Mouse (Mus musculus) heart, embryonic 11.5 days (tissue): ENCODE measurements at regions not wholly inside any gene's neighbourhood (a gene's known extent, or its start where the extent isn't known, plus 50 kb on each side); places are given as distances from the start of the nearest gene placed in this dataset.

Experiments used
- ATAC-seq: fragments of 200-750 bp; cut with Nextera tagmentation; replicated peaks from 2 replicates; pipeline ENCODE4 v1.8.0; 2017; ENCODE audit warnings: moderate library complexity; ENCODE audit not compliant: insufficient number of reproducible peaks, low FRiP score, low TSS enrichment
- H3K27ac ChIP-seq: fragments of 300-500 bp; sonication (generic); 2 replicates; pipeline ENCODE4 v1.5.1; 2014; ENCODE audit warnings: mild to moderate bottlenecking, low read depth, low read length
- H3K27me3 ChIP-seq: fragments of 300-500 bp; sonication (generic); 2 replicates; pipeline ENCODE4 v1.6.1; 2014; ENCODE audit warnings: mild to moderate bottlenecking, low read length, mixed read lengths; ENCODE audit not compliant: control insufficient read depth, insufficient read depth
- H3K36me3 ChIP-seq: fragments of 300-500 bp; sonication (generic); 2 replicates; pipeline ENCODE4 v1.6.1; 2014; ENCODE audit warnings: mild to moderate bottlenecking, low read length, moderate library complexity, mixed read lengths; ENCODE audit not compliant: control insufficient read depth, insufficient read depth
- H3K4me1 ChIP-seq: fragments of 300-500 bp; sonication (generic); 2 replicates; pipeline ENCODE4 v1.6.1; 2014; ENCODE audit warnings: low read length; ENCODE audit not compliant: control insufficient read depth, insufficient read depth
- H3K4me2 ChIP-seq: fragments of 300-500 bp; sonication (generic); 2 replicates; pipeline ENCODE4 v1.6.1; 2014; ENCODE audit warnings: mild to moderate bottlenecking, moderate library complexity
- H3K4me3 ChIP-seq: fragments of 300-500 bp; sonication (generic); 2 replicates; pipeline ENCODE4 v1.5.1; 2014; ENCODE audit warnings: low read depth, low read length
- H3K9ac ChIP-seq: fragments of 300-500 bp; sonication (generic); 2 replicates; pipeline ENCODE4 v1.6.1; 2014; ENCODE audit warnings: mild to moderate bottlenecking, low read depth, low read length, moderate library complexity
- H3K9me3 ChIP-seq: fragments of 300-500 bp; sonication (generic); replicated peaks from 2 replicates; pipeline ENCODE4 v1.6.1; 2016; ENCODE audit warnings: low read length; ENCODE audit not compliant: control insufficient read depth
- WGBS: fragments of 180-500 bp; shearing (Covaris S2); extraction: QIAGEN DNeasy Blood & Tissue Kit; methylation state at CpG from one replicate; pipeline ENCODE4 v1.1.7; 2014; ENCODE audit not compliant: insufficient replicate concordance; 5-methylcytosine and 5-hydroxymethylcytosine counted together

DNA sequence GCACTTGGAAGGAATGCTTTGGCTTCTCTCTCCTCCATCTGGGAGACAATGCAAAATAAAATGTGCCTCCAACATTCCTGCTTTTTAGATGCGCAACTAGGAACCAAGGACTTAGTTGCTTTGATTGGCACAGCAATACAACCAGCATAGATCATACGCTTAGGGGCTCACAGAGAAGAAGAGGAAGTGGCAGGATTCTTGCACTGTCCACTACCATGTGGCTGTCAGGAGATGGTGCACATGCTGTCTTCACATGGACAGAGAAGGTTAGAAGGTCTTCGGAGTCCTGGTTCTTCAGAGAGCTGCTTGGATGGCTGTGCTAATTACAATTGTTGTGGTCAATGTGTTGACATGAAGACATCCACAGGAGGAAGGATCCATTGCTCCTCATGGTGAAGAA is 88.3 kb upstream of the Samsn1 start:
- WGBS, result 90% methylated on average over 3 of the region's 3 CpGs
- H3K4me1 ChIP-seq, result no peaks in the 10 kb centered on the region
- H3K36me3 ChIP-seq, result no peaks in the 10 kb centered on the region
- ATAC-seq, result no peak
- no peak overlapping the region for H3K9ac ChIP-seq
- no peaks in the 10 kb centered on the region for H3K27me3 ChIP-seq
- no peak overlapping the region for H3K4me2 ChIP-seq
- no peak overlapping the region for H3K27ac ChIP-seq
- H3K9me3 ChIP-seq, result no peaks in the 10 kb centered on the region
- no peak overlapping the region for H3K4me3 ChIP-seq

GRCm38 (mm10) chr16:76108464-76108863 is 86.4 kb upstream of the Samsn1 start:
- Histone ChIP-seq H3K4me3 (no peak overlapping the region), H3K4me2 (no peak overlapping the region), H3K9ac (no peak overlapping the region), H3K9me3 (no peaks in the 10 kb centered on the region), H3K36me3 (no peaks in the 10 kb centered on the region), H3K27ac (no peak overlapping the region), H3K4me1 (no peaks in the 10 kb centered on the region), H3K27me3 (no peaks in the 10 kb centered on the region)
- no peak for ATAC-seq
- WGBS, result 76% methylated on average over 2 of the region's 2 CpGs

- Histone ChIP-seq H3K9ac (no peak overlapping the region), H3K4me2 (no peak overlapping the region), H3K4me1 (no peaks in the 10 kb centered on the region), H3K9me3 (no peaks in the 10 kb centered on the region), H3K4me3 (no peak overlapping the region), H3K27me3 (no peaks in the 10 kb centered on the region), H3K36me3 (no peaks in the 10 kb centered on the region), H3K27ac (no peak overlapping the region)
- ATAC-seq, result no peak
- WGBS, result 83% methylated on average over 6 of the region's 6 CpGs
These were observed 82.6 kb upstream of the Samsn1 start for GRCm38 (mm10) chr16:76104673-76105072.

DNA sequence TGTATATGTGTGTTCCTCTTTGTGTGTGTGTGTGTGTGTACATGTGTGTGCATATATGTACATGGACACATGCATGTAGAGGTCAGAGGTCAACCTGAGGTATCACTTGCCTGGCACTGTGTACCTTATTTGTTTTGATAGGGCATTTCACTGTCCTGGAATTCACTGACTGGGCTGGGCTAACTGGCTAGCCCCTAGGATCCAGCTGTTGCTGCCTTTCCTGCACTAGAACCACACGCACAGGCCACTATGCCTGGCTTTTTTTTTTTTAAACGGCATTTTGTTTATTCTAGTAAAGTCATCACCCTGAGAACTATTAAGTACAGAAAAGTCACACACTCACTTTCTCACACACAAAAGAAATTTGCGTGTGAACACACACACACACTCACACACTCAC is 79.7 kb upstream of the Samsn1 start:
- no peak overlapping the region for H3K27ac ChIP-seq
- no peaks in the 10 kb centered on the region for H3K9me3 ChIP-seq
- no peaks in the 10 kb centered on the region for H3K4me1 ChIP-seq
- WGBS, result 64% methylated on average over 3 of the region's 3 CpGs
- H3K4me3 ChIP-seq, result no peak overlapping the region
- ATAC-seq, result no peak
- no peak overlapping the region for H3K4me2 ChIP-seq
- no peaks in the 10 kb centered on the region for H3K27me3 ChIP-seq
- H3K36me3 ChIP-seq, result no peaks in the 10 kb centered on the region
- no peak overlapping the region for H3K9ac ChIP-seq

GRCm38 (mm10) chr16:76097808-76098207 is 75.7 kb upstream of the Samsn1 start:
- WGBS, result 81% methylated on average over 9 of the region's 9 CpGs
- no peak for ATAC-seq

DNA sequence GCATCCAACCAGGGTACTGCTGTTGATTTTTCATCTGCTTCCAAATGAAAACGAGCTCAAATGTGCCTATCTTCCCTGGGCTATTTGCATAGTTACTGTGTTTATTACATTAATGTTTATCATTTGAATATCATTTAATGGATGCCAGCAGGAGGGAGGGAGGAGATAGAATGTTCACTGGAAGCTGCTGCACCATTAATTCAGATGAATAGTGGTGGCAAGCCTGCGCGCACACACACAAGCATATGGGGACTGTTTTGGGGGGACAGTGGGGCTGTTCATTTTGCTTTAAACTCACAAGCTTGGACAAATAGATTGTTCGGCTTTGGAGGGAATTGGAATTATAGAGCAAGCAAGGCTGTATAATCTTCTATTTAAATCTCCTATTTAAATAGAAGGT is 74.3 kb upstream of the Samsn1 start:
- no peaks in the 10 kb centered on the region for H3K4me1 ChIP-seq
- no peak for ATAC-seq
- no peaks in the 10 kb centered on the region for H3K27me3 ChIP-seq
- no peak overlapping the region for H3K9ac ChIP-seq
- H3K9me3 ChIP-seq, result no peaks in the 10 kb centered on the region
- H3K27ac ChIP-seq, result no peak overlapping the region
- H3K36me3 ChIP-seq, result no peaks in the 10 kb centered on the region
- 87% methylated on average over 4 of the region's 4 CpGs for WGBS
- no peak overlapping the region for H3K4me2 ChIP-seq
- no peak overlapping the region for H3K4me3 ChIP-seq

More at GRCm38 (mm10) chr16:76097808-76098207, 75.7 kb upstream of the Samsn1 start:
- Histone ChIP-seq H3K4me2 (no peak overlapping the region), H3K4me1 (no peaks in the 10 kb centered on the region), H3K27ac (no peak overlapping the region), H3K9ac (no peak overlapping the region), H3K27me3 (no peaks in the 10 kb centered on the region), H3K4me3 (no peak overlapping the region), H3K36me3 (no peaks in the 10 kb centered on the region), H3K9me3 (no peaks in the 10 kb centered on the region)

DNA sequence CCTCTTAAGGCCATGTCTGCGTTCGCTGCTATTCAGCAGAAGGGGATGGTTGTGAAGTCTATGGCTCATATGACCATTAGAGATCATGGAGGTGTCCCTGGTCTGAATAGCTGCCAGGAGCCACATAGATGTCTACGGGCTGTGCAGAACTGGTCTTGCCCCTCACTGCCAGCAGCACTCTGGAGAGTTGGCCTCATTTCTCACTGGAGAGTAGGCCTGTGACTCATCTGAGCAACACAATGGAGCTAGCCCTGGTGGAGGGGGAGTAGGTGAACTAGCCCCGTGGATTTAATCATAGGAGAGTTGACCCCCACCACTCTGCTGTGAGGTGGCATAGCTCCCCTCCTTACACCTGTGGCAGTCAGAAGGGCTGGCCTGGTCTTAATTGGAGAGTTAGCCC is 63.3 kb upstream of the Samsn1 start:
- WGBS, result 85% methylated on average over 4 of the region's 4 CpGs
- no peaks in the 10 kb centered on the region for H3K27me3 ChIP-seq

GRCm38 (mm10) chr16:76082465-76082864 is 60.4 kb upstream of the Samsn1 start:
- H3K9me3 ChIP-seq, result 0 out of 2 replicates have a peak, but pooled peaks cover 3% of the 10 kb centered on the region
- no peak overlapping the region for H3K4me3 ChIP-seq
- H3K4me1 ChIP-seq, result no peaks in the 10 kb centered on the region
- H3K27me3 ChIP-seq, result no peaks in the 10 kb centered on the region
- 64% methylated on average over 4 of the region's 4 CpGs for WGBS
- H3K9ac ChIP-seq, result no peak overlapping the region
- H3K27ac ChIP-seq, result no peak overlapping the region
- no peak overlapping the region for H3K4me2 ChIP-seq
- no peaks in the 10 kb centered on the region for H3K36me3 ChIP-seq
- ATAC-seq, result no peak

More for the DNA sequence above, 63.3 kb upstream of the Samsn1 start:
- H3K9ac ChIP-seq, result no peak overlapping the region
- H3K4me3 ChIP-seq, result no peak overlapping the region
- no peaks in the 10 kb centered on the region for H3K4me1 ChIP-seq
- H3K36me3 ChIP-seq, result no peaks in the 10 kb centered on the region
- no peak overlapping the region for H3K27ac ChIP-seq
- H3K9me3 ChIP-seq, result 0 out of 2 replicates have a peak, but pooled peaks cover 3% of the 10 kb centered on the region
- ATAC-seq, result no peak
- no peak overlapping the region for H3K4me2 ChIP-seq

DNA sequence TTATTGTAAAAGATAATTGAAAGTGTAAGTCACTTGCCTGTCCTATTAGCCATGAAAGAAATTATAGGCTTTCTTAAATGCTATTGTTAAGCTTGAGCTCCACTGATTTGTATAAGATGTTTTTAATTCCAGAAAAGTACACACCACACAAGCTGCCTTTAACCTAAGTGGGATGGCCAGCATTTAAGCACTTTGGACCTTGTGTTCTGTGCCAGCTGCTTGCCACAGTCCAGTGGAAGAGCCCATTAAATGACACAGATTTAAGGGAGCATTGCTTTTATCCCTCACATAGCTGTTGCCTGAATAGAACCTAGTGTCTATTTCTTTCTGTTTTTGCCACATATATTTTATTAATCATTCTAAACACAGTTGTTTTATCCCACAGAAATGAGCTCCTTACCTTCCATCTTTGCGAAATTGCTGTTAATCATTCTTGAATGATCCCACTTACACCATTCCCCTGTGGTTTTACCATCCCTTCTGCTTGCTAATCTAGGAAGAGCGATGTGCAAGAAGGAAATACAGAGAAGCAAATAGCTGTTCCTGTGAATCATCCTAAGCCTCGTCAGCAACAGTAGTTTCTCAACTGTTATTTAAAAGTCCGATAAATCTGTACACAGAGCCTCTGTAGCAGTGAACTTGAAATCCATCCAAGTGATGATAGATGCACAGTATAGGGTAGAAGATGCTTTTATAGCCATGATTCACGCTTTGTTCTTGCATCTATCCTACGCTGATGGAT is 57.9 kb upstream of the Samsn1 start:
- no peak overlapping the region for H3K27ac ChIP-seq
- H3K4me2 ChIP-seq, result no peak overlapping the region
- no peaks in the 10 kb centered on the region for H3K4me1 ChIP-seq
- WGBS, result 76% methylated on average over 6 of the region's 6 CpGs
- H3K4me3 ChIP-seq, result no peak overlapping the region
- ATAC-seq, result no peak
- no peaks in the 10 kb centered on the region for H3K27me3 ChIP-seq
- H3K36me3 ChIP-seq, result no peaks in the 10 kb centered on the region
- 0 out of 2 replicates have a peak, but pooled peaks cover 3% of the 10 kb centered on the region for H3K9me3 ChIP-seq
- no peak overlapping the region for H3K9ac ChIP-seq
